Mouse (Mus musculus) gastrocnemius, postnatal 36 days (tissue): ENCODE measurements around the gene Ubn1. TPM values are rescaled to one million over a fixed set of nuclear protein-coding genes. Genes with fewer than 3 reads are reported as not detected.

Experiments
- DNase-seq, 2 experiments: peaks; one replicate each; pipeline ENCODE4 v3.0.0; 2022
- intact Hi-C: fragments of 180-260 bp; cut with DNase I; formaldehyde crosslinking; loops from one replicate; pipeline ENCODE4 v1.15.1; 2025
- long read RNA-seq, 2 experiments: library from polyadenylated mRNA; stranded (forward); transcript quantifications; one replicate each; pipeline ENCODE4 v2.0.0; 2021
- total RNA-seq, 2 experiments: library from RNA; stranded (reverse); gene quantifications; 2 replicates each; pipeline ENCODE4 v1.2.3; 2021

Ubn1 gene
- 10 to 100 TPM; 22.6 to 23.5 TPM for total RNA-seq
- long read RNA-seq, experiment 1, partial matches to known transcripts, result 2 of 11 reads
- long read RNA-seq, experiment 1, other reads (novel, unspliced or antisense), result 9 of 11 reads
- long read RNA-seq, experiment 2, full-length matches to known transcripts, result 2 of 14 reads
- long read RNA-seq, experiment 2, partial matches to known transcripts, result 6 of 14 reads
- long read RNA-seq, experiment 2, other reads (novel, unspliced or antisense), result 6 of 14 reads

GRCm38 (mm10) chr16:5049774-5050234 lies at the start of gene Ubn1, which contains the start of gene Glyr1:
TSS of gene Ubn1 (plus strand) at chr16:5050057.
TSS of gene Glyr1 (minus strand) at chr16:5049863.
- peak; percentile 96 to 99 for DNase-seq
- intact Hi-C loops, result loop anchor here (5.0 kb wide), 1 partner anchor 92 kb away; no protein-coding TSS in a partner anchor

GRCm38 (mm10) chr16:5000611-5001010 lies 49.2 kb upstream of the Ubn1 start:
- intact Hi-C loops, result no loop called here
- no peak for DNase-seq

GRCm38 (mm10) chr16:5007067-5007466 lies 42.8 kb upstream of the Ubn1 start, which contains the start of gene Smim22:
TSS of gene Smim22 (plus strand) at chr16:5007288.
- DNase-seq, result no peak
- intact Hi-C loops, result no loop called here

- intact Hi-C loops, result no loop called here
- DNase-seq, result no peak
Measured at GRCm38 (mm10) chr16:5007492-5007891, 42.4 kb upstream of the Ubn1 start.

- intact Hi-C loops, result no loop called here
- DNase-seq, result no peak
Measured at GRCm38 (mm10) chr16:5008076-5008475, 41.8 kb upstream of the Ubn1 start.

- DNase-seq, result no peak
- intact Hi-C loops, result no loop called here
Measured at GRCm38 (mm10) chr16:5010371-5010935, 39.4 kb upstream of the Ubn1 start.

GRCm38 (mm10) chr16:5011285-5011684 lies 38.6 kb upstream of the Ubn1 start:
- intact Hi-C loops, result no loop called here
- no peak for DNase-seq

GRCm38 (mm10) chr16:5012036-5013005 lies 37.5 kb upstream of the Ubn1 start:
- no peak for DNase-seq
- intact Hi-C loops, result no loop called here

GRCm38 (mm10) chr16:5013054-5013838 lies 36.6 kb upstream of the Ubn1 start, which contains the start of gene Rogdi:
TSS of gene Rogdi (minus strand) at chr16:5013553.
- intact Hi-C loops, result no loop called here

GRCm38 (mm10) chr16:5014578-5014977 lies 35.3 kb upstream of the Ubn1 start:
- intact Hi-C loops, result no loop called here
- DNase-seq, result no peak

More at GRCm38 (mm10) chr16:5013054-5013838, 36.6 kb upstream of the Ubn1 start, which contains the start of gene Rogdi:
- peak; percentile 94 to 97 for DNase-seq

- intact Hi-C loops, result no loop called here
Measured at GRCm38 (mm10) chr16:5024021-5024420, 25.8 kb upstream of the Ubn1 start.

GRCm38 (mm10) chr16:5029847-5030246 lies 20.0 kb upstream of the Ubn1 start:
- intact Hi-C loops, result no loop called here
- DNase-seq, result no peak

More at GRCm38 (mm10) chr16:5024021-5024420, 25.8 kb upstream of the Ubn1 start:
- no peak for DNase-seq

GRCm38 (mm10) chr16:5035591-5035990 lies 14.3 kb upstream of the Ubn1 start:
- intact Hi-C loops, result no loop called here
- DNase-seq, result no peak

- intact Hi-C loops, result no loop called here
- DNase-seq, result no peak
Measured at GRCm38 (mm10) chr16:5036649-5037234, 13.1 kb upstream of the Ubn1 start.

GRCm38 (mm10) chr16:5045322-5045721 lies 4.5 kb upstream of the Ubn1 start:
- intact Hi-C loops, result no loop called here
- no peak for DNase-seq

GRCm38 (mm10) chr16:5049182-5049773 lies 579 bp upstream of the Ubn1 start:
- peak in 1 of 2 experiments; percentile 20 for DNase-seq
- intact Hi-C loops, result no loop called here

GRCm38 (mm10) chr16:5050251-5051110 lies 624 bp downstream of the Ubn1 start:
- intact Hi-C loops, result loop anchor here (5.0 kb wide), 1 partner anchor 92 kb away; no protein-coding TSS in a partner anchor
- DNase-seq, result peak; percentile 70 to 75

GRCm38 (mm10) chr16:5058114-5058513 lies 8.3 kb downstream of the Ubn1 start:
- intact Hi-C loops, result no loop called here
- no peak for DNase-seq
